Mouse (Mus musculus) forebrain, embryonic 10.5 days (tissue): ENCODE data around the gene Mpz. TPM values are rescaled to one million over a fixed set of nuclear protein-coding genes. Genes with fewer than 3 reads are reported as not detected.

Experiments
- polyA plus RNA-seq: library from polyadenylated mRNA; unstranded; fragments of >200 nt; fragmentation: Nextera tagmentation; extraction: Ambion mirVana; gene quantifications from 2 replicates; pipeline ENCODE4 v1.2.1, GENCODE M21; 2016

Mpz gene
- polyA plus RNA-seq, 1 experiment from 2014 or later: 0.22 TPM

Other genes starting within 250 kb of the Mpz start
- not detected in 2 replicates for gene Fcrlb, start 237.8 kb upstream of the Mpz start, polyA plus RNA-seq
- not detected in 2 replicates for gene Fcrla, start 223.1 kb upstream of the Mpz start, polyA plus RNA-seq
- 0.09 TPM in 1 of 2 replicates, not detected in the other for gene Fcgr2b, start 174.2 kb upstream of the Mpz start, polyA plus RNA-seq
- gene Fcgr4, start 131.8 kb upstream of the Mpz start, polyA plus RNA-seq: 0.11 TPM in 1 of 2 replicates, not detected in the other
- 3.2 and 4.5 TPM in 2 replicates for gene Fcgr3, start 85.8 kb upstream of the Mpz start, polyA plus RNA-seq
- gene Cfap126, start 36.8 kb upstream of the Mpz start, polyA plus RNA-seq: 2.2 and 2.8 TPM in 2 replicates
- 266 and 273 TPM in 2 replicates for gene Sdhc, start 108 bp upstream of the Mpz start, polyA plus RNA-seq
- 5.4 and 7.3 TPM in 2 replicates for gene Pcp4l1, start 45.6 kb downstream of the Mpz start, polyA plus RNA-seq
- 0.12 and 0.24 TPM in 2 replicates for gene Nr1i3, start 63.3 kb downstream of the Mpz start, polyA plus RNA-seq
- 31.0 and 37.2 TPM in 2 replicates for gene Tomm40l, start 71.8 kb downstream of the Mpz start, polyA plus RNA-seq
- 2.9 and 4.2 TPM in 2 replicates for gene Apoa2, start 74.3 kb downstream of the Mpz start, polyA plus RNA-seq
- 12.0 and 12.1 TPM in 2 replicates for gene Fcer1g, start 83.7 kb downstream of the Mpz start, polyA plus RNA-seq
- 9.3 and 10.8 TPM in 2 replicates for gene Adamts4, start 99.7 kb downstream of the Mpz start, polyA plus RNA-seq
- gene Ndufs2, start 100.7 kb downstream of the Mpz start, polyA plus RNA-seq: 270 and 274 TPM in 2 replicates
- 60.5 and 65.2 TPM in 2 replicates for gene B4galt3, start 119.6 kb downstream of the Mpz start, polyA plus RNA-seq
- 51.5 and 58.0 TPM in 2 replicates for gene Ppox, start 130.5 kb downstream of the Mpz start, polyA plus RNA-seq
- gene Usp21, start 137.3 kb downstream of the Mpz start, polyA plus RNA-seq: 94.1 and 95.9 TPM in 2 replicates
- 94.3 and 98.6 TPM in 2 replicates for gene Ufc1, start 144.3 kb downstream of the Mpz start, polyA plus RNA-seq
- gene Dedd, start 178.4 kb downstream of the Mpz start, polyA plus RNA-seq: 41.8 and 46.5 TPM in 2 replicates
- 37.1 and 38.0 TPM in 2 replicates for gene Nit1, start 194.9 kb downstream of the Mpz start, polyA plus RNA-seq
- gene Pfdn2, start 195.0 kb downstream of the Mpz start, polyA plus RNA-seq: 158 and 159 TPM in 2 replicates
- gene Klhdc9, start 210.1 kb downstream of the Mpz start, polyA plus RNA-seq: 2.7 and 2.8 TPM in 2 replicates
- 0.92 and 0.94 TPM in 2 replicates for gene Nectin4, start 219.4 kb downstream of the Mpz start, polyA plus RNA-seq
- 0.74 and 0.91 TPM in 2 replicates for gene Arhgap30, start 238.2 kb downstream of the Mpz start, polyA plus RNA-seq